Mouse (Mus musculus): ENCODE results near the gene Zdhhc19.

DNA sequence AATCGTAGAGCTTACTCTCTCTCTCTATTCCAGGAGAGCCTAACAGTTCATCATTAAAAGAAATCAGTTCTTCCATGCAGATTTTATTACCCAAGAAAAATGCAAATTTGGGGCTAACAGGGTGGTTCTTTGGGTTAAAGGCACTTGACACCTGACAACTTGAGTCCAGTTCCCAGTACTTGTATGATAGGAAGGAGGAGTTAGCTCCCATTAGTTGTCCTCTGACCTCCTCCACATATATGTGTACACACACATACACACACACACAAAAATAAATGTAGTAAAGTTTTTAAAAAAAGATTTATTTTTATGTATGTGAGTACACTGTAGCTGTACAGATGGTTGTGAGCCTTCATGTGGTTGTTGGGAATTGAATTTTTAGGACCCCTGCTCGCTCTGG, 45.9 kb upstream of the Zdhhc19 start:
- TF ChIP-seq CTCF (IDR thresholded peaks at IDR 0.05; ENCODE audit: borderline replicate concordance, insufficient read depth, low read depth, low read length) (no peak), POLR2A (IDR thresholded peaks at IDR 0.05; ENCODE audit: borderline replicate concordance, insufficient read depth, low read length) (no peak)

All from cerebellum, adult 2 months (tissue).